In the genomic region with DNA sequence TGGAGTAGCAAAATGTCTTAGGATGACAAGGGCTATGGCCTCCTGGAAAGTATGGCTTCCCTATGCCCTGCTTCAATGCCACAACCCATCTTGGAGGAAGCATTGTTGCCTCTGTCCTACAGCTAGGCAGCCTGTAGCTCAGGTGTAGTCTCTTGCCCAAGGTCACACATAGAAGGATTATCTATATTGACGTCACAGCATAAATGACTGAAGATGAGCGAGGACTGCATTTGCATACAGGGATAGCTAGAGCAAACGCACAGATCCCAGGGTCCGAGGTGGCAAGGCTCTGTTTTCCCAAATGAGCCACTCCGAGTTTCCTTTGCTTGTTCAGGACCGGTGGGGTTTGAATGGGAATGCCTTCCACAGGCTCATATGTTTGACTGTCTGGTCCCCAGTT, we compare ENCODE assay signal across 37 mouse cellular contexts. TPM values are rescaled to one million over a fixed set of nuclear protein-coding genes. Genes with fewer than 3 reads are reported as not detected.
"Had no signal": no experiment of that assay in that cellular context is flagged by ENCODE, and none has a peak within 500 bp of the region (broad histone marks: within the 10 kb centered on the region; RNA-seq: fewer than 3 reads in every experiment).

No protein-coding gene starts in this region.

- H3K4me3 ChIP-seq: heart, embryonic 12.5 days; heart, embryonic 13.5 days; heart, embryonic 15.5 days; hindbrain, embryonic 10.5 days; hindbrain, embryonic 12.5 days; hindbrain, embryonic 13.5 days; hindbrain, embryonic 15.5 days; intestine, embryonic 15.5 days; kidney, embryonic 15.5 days; layer of hippocampus, adult 2 months; left cerebral cortex, adult 2 months had no signal

- H3K27ac ChIP-seq: heart, embryonic 13.5 days; heart, embryonic 15.5 days; hindbrain, embryonic 10.5 days; hindbrain, embryonic 12.5 days; hindbrain, embryonic 13.5 days; hindbrain, embryonic 14.5 days; hindbrain, embryonic 15.5 days; hindbrain, postnatal 0 days; intestine, embryonic 15.5 days; kidney, embryonic 15.5 days; kidney, postnatal 0 days; layer of hippocampus, adult 2 months; left cerebral cortex, adult 2 months had no signal

- H3K27me3 ChIP-seq: heart, embryonic 12.5 days; heart, embryonic 13.5 days; heart, embryonic 15.5 days; hindbrain, embryonic 12.5 days; hindbrain, embryonic 13.5 days; hindbrain, embryonic 15.5 days; intestine, embryonic 15.5 days; kidney, embryonic 15.5 days had no signal

- H3K9ac ChIP-seq: heart, embryonic 12.5 days; heart, embryonic 13.5 days; heart, embryonic 15.5 days; hindbrain, embryonic 12.5 days; hindbrain, embryonic 13.5 days; hindbrain, embryonic 14.5 days; hindbrain, embryonic 15.5 days; intestine, embryonic 15.5 days; kidney, embryonic 15.5 days had no signal

- H3K9me3 ChIP-seq: heart, embryonic 12.5 days; heart, embryonic 13.5 days; heart, embryonic 15.5 days; hindbrain, embryonic 10.5 days; hindbrain, embryonic 12.5 days; hindbrain, embryonic 13.5 days; hindbrain, embryonic 15.5 days; intestine, embryonic 15.5 days; kidney, embryonic 15.5 days had no signal

- DNase-seq: heart, postnatal 10 days; heart, postnatal 14 days; heart, postnatal 36 days; heart, postnatal 4 days; kidney, adult 11 months; kidney, adult 18-20 months; kidney, adult 2 months; kidney, adult 8-10 months; kidney, adult 9 months; kidney, postnatal 10 days; kidney, postnatal 14 days; kidney, postnatal 25 days; kidney, postnatal 36 days; kidney, postnatal 4 days; layer of hippocampus, adult 9-11 months; layer of hippocampus, postnatal 36 days had no signal

- H3K4me2 ChIP-seq: heart, embryonic 11.5 days; heart, embryonic 12.5 days; heart, embryonic 13.5 days; heart, embryonic 15.5 days; hindbrain, embryonic 12.5 days; hindbrain, embryonic 13.5 days; hindbrain, embryonic 14.5 days; hindbrain, embryonic 15.5 days; intestine, embryonic 15.5 days; kidney, embryonic 15.5 days had no signal

- H3K4me1 ChIP-seq: heart, embryonic 12.5 days; heart, embryonic 13.5 days; heart, embryonic 15.5 days; hindbrain, embryonic 10.5 days; hindbrain, embryonic 12.5 days; hindbrain, embryonic 13.5 days; hindbrain, embryonic 15.5 days; intestine, embryonic 15.5 days had no signal

RNA-seq across cellular contexts. Expression of a gene that starts 15.3 kb away (rescaled TPM):
- total RNA-seq: heart, postnatal 10 days; heart, postnatal 14 days; heart, postnatal 25 days; heart, postnatal 36 days; heart, postnatal 4 days; hematopoietic stem cell, adult 5-6 weeks had no signal
- polyA plus RNA-seq: heart, embryonic 11.5 days; heart, embryonic 12.5 days; heart, embryonic 13.5 days; heart, embryonic 14.5 days; heart, postnatal 0 days; inflammation-experienced regulatory T-cells, adult 6 months; kidney, embryonic 14.5 days; kidney, embryonic 15.5 days had no signal

RNA-seq across cellular contexts. Expression of a gene that starts 48.6 kb away (rescaled TPM):
- total RNA-seq: hematopoietic stem cell, adult 5-6 weeks had no signal
- polyA plus RNA-seq: heart, embryonic 11.5 days; inflammation-experienced regulatory T-cells, adult 6 months had no signal
